Mouse (Mus musculus) thymus, adult 2 months (tissue): ENCODE results near the gene Scrn1. TPM values are rescaled to one million over a fixed set of nuclear protein-coding genes. Genes with fewer than 3 reads are reported as not detected.

Experiments used
- DNase-seq: peaks from one replicate; pipeline ENCODE4 v3.0.0; 2021
- H3K27ac ChIP-seq: fragments of 200-500 bp; 2 replicates; pipeline ENCODE4 v1.5.1; 2012; ENCODE audit warnings: low read length, control low read depth; ENCODE audit not compliant: control insufficient read depth, insufficient read depth
- H3K27me3 ChIP-seq: fragments of 200-500 bp; 2 replicates; pipeline ENCODE4 v1.6.1; 2012; ENCODE audit warnings: mild to moderate bottlenecking, low read length, moderate library complexity, mixed read lengths; ENCODE audit not compliant: control insufficient read depth, insufficient read depth
- H3K36me3 ChIP-seq: fragments of 200-500 bp; 2 replicates; pipeline ENCODE4 v1.6.1; 2012; ENCODE audit warnings: mild to moderate bottlenecking, low read length, moderate library complexity; ENCODE audit not compliant: control insufficient read depth, insufficient read depth
- H3K4me1 ChIP-seq: fragments of 200-500 bp; replicated peaks from 2 replicates; pipeline ENCODE4 v1.6.1; 2012; ENCODE audit warnings: low read length; ENCODE audit not compliant: control insufficient read depth, insufficient read depth
- H3K4me3 ChIP-seq: fragments of 200-500 bp; 2 replicates; pipeline ENCODE4 v1.5.1; 2012; ENCODE audit warnings: mild to moderate bottlenecking, low read length, control low read depth, moderate library complexity; ENCODE audit not compliant: control insufficient read depth, insufficient read depth
- CTCF ChIP-seq: fragments of 200-500 bp; IDR thresholded peaks from 2 replicates; pipeline ENCODE4 v1.5.1; 2012; ENCODE audit warnings: mild to moderate bottlenecking, control low read depth, low read length, moderate library complexity, borderline replicate concordance; ENCODE audit not compliant: control insufficient read depth, poor library complexity, insufficient read depth; ENCODE audit errors: extremely low read depth
- POLR2A ChIP-seq: fragments of 200-500 bp; IDR thresholded peaks from 2 replicates; pipeline ENCODE4 v1.6.1; 2012; ENCODE audit warnings: mild to moderate bottlenecking, low read length, control low read depth, moderate library complexity; ENCODE audit not compliant: control insufficient read depth, poor library complexity, insufficient read depth; ENCODE audit errors: extremely low read depth
- WGBS: fragments of 180-500 bp; shearing (Covaris S2); methylation state at CpG from one replicate; pipeline ENCODE4 v1.1.7; 2018; 5-methylcytosine and 5-hydroxymethylcytosine counted together
- polyA plus RNA-seq: library from polyadenylated mRNA; depleted of rRNA; stranded (reverse); fragments of >200 nt; gene quantifications from 2 replicates; pipeline ENCODE4 v1.2.3, GENCODE M21; 2012

Gene Scrn1
- polyA plus RNA-seq, 1 experiment: 0.55 TPM

- H3K36me3 ChIP-seq: no peaks in the 10 kb centered on the region
- no peak overlapping the region for H3K27ac ChIP-seq
- H3K4me3 ChIP-seq: 0 out of 2 replicates have a peak overlapping the region, but pooled peaks have one; percentile 5
- peaks cover 14% of the 10 kb centered on the region for H3K27me3 ChIP-seq
- WGBS: 11% methylated on average over 6 of the region's 6 CpGs
- DNase-seq: no peak
- 0 out of 2 replicates have a peak, but pooled peaks cover 3% of the 10 kb centered on the region for H3K4me1 ChIP-seq
- TF ChIP-seq POLR2A: no peak
- no peak for TF ChIP-seq CTCF
Measured at GRCm38 (mm10) chr6:54566546-54566919, 244 bp upstream of the Scrn1 start.

- 71% methylated on average over 3 of the region's 3 CpGs for whole genome bisulfite sequencing
Measured at GRCm38 (mm10) chr6:54565012-54565411, 1.3 kb downstream of the Scrn1 start.

GRCm38 (mm10) chr6:54564506-54564991, 1.7 kb downstream of the Scrn1 start:
- 0 out of 2 replicates have a peak, but pooled peaks cover 3% of the 10 kb centered on the region for H3K4me1 ChIP-seq
- TF ChIP-seq POLR2A: no peak
- no peak for TF ChIP-seq CTCF
- H3K27ac ChIP-seq: no peak overlapping the region
- H3K27me3 ChIP-seq: peaks cover 14% of the 10 kb centered on the region
- H3K4me3 ChIP-seq: no peak overlapping the region
- WGBS: 56% methylated on average over 9 of the region's 9 CpGs
- H3K36me3 ChIP-seq: no peaks in the 10 kb centered on the region
- DNase-seq: no peak

More at GRCm38 (mm10) chr6:54565012-54565411, 1.3 kb downstream of the Scrn1 start:
- H3K4me3 ChIP-seq: no peak overlapping the region
- TF ChIP-seq CTCF: no peak
- TF ChIP-seq POLR2A: no peak
- H3K36me3 ChIP-seq: no peaks in the 10 kb centered on the region
- H3K4me1 ChIP-seq: 0 out of 2 replicates have a peak, but pooled peaks cover 3% of the 10 kb centered on the region
- no peak overlapping the region for H3K27ac ChIP-seq
- peaks cover 14% of the 10 kb centered on the region for H3K27me3 ChIP-seq
- DNase-seq: no peak

- no peaks in the 10 kb centered on the region for H3K36me3 ChIP-seq
- H3K27ac ChIP-seq: no peak overlapping the region
- 96% methylated on average over 4 of the region's 4 CpGs for WGBS
- TF ChIP-seq POLR2A (no peak), CTCF (no peak)
- peaks cover 14% of the 10 kb centered on the region for H3K27me3 ChIP-seq
- no peak overlapping the region for H3K4me3 ChIP-seq
- 0 out of 2 replicates have a peak, but pooled peaks cover 3% of the 10 kb centered on the region for H3K4me1 ChIP-seq
- no peak for DNase-seq
Measured at GRCm38 (mm10) chr6:54563561-54563960, 2.7 kb downstream of the Scrn1 start.

- TF ChIP-seq CTCF (no peak), POLR2A (no peak)
- no peak for DNase-seq
- 0 out of 2 replicates have a peak, but pooled peaks cover 3% of the 10 kb centered on the region for H3K4me1 ChIP-seq
- WGBS: 90% methylated on average over 17 of the region's 17 CpGs
- peaks cover 14% of the 10 kb centered on the region for H3K27me3 ChIP-seq
- H3K36me3 ChIP-seq: no peaks in the 10 kb centered on the region
- no peak overlapping the region for H3K4me3 ChIP-seq
- no peak overlapping the region for H3K27ac ChIP-seq
Measured at GRCm38 (mm10) chr6:54562018-54562809, 4.1 kb downstream of the Scrn1 start.

GRCm38 (mm10) chr6:54558466-54558865, 7.8 kb downstream of the Scrn1 start:
- TF ChIP-seq POLR2A (no peak), CTCF (no peak)
- Histone ChIP-seq H3K4me3 (no peak overlapping the region), H3K36me3 (no peaks in the 10 kb centered on the region), H3K27ac (no peak overlapping the region), H3K4me1 (no peaks in the 10 kb centered on the region), H3K27me3 (no peaks in the 10 kb centered on the region)
- no peak for DNase-seq
- 87% methylated on average over 7 of the region's 7 CpGs for WGBS

- H3K27me3 ChIP-seq: no peaks in the 10 kb centered on the region
- no peak overlapping the region for H3K27ac ChIP-seq
- WGBS: 92% methylated on average over 7 of the region's 7 CpGs
- DNase-seq: no peak
- no peaks in the 10 kb centered on the region for H3K36me3 ChIP-seq
- TF ChIP-seq CTCF: no peak
- TF ChIP-seq POLR2A: no peak
- no peak overlapping the region for H3K4me3 ChIP-seq
- no peaks in the 10 kb centered on the region for H3K4me1 ChIP-seq
Measured at GRCm38 (mm10) chr6:54557671-54558070, 8.6 kb downstream of the Scrn1 start.
